Mouse (Mus musculus) liver, adult 2 months (tissue): ENCODE measurements at regions not wholly inside any gene's neighbourhood (a gene's known extent, or its start where the extent isn't known, plus 50 kb on each side); places are given as distances from the start of the nearest gene placed in this dataset.
A peak's percentile ranks its signal among the peaks of the same experiment; 100 is the strongest.

Experiments used
- DNase-seq: peaks from one replicate; pipeline ENCODE4 v3.0.0-alpha.2; 2011; ENCODE audit warnings: low read depth, low spot score; ENCODE audit errors: extremely low read depth
- H3K27ac ChIP-seq: fragments of 200-500 bp; replicated peaks from 2 replicates; pipeline ENCODE4 v1.5.1; 2012; ENCODE audit warnings: low read depth, mild to moderate bottlenecking, control low read depth, inconsistent platforms, low read length; ENCODE audit not compliant: insufficient read depth
- H3K27me3 ChIP-seq: fragments of 200-500 bp; 2 replicates; pipeline ENCODE4 v1.6.1; 2012; ENCODE audit warnings: mild to moderate bottlenecking, moderate library complexity, low read length, inconsistent platforms; ENCODE audit not compliant: control insufficient read depth, insufficient read depth
- H3K36me3 ChIP-seq: fragments of 200-500 bp; 2 replicates; pipeline ENCODE4 v1.6.1; 2012; ENCODE audit warnings: low read length, inconsistent platforms; ENCODE audit not compliant: control insufficient read depth, insufficient read depth
- H3K4me1 ChIP-seq: fragments of 200-500 bp; 2 replicates; pipeline ENCODE4 v1.6.1; 2011; ENCODE audit warnings: low read length; ENCODE audit not compliant: control insufficient read depth, insufficient read depth
- H3K4me3 ChIP-seq: fragments of 200-500 bp; 2 replicates; pipeline ENCODE4 v1.5.1; 2011; ENCODE audit warnings: low read depth, mild to moderate bottlenecking, control low read depth, low read length, moderate library complexity; ENCODE audit not compliant: insufficient read depth
- H3K79me2 ChIP-seq: fragments of 200-500 bp; 2 replicates; pipeline ENCODE4 v1.6.1; 2012; ENCODE audit warnings: inconsistent platforms, mild to moderate bottlenecking, low read length, moderate library complexity; ENCODE audit not compliant: control insufficient read depth, insufficient read depth
- H3K9ac ChIP-seq: fragments of 200-500 bp; 2 replicates; pipeline ENCODE4 v1.6.1; 2012; ENCODE audit warnings: low read depth, mild to moderate bottlenecking, control low read depth, inconsistent platforms, low read length
- CTCF ChIP-seq: fragments of 200-500 bp; IDR thresholded peaks from 2 replicates; pipeline ENCODE4 v1.5.1; 2011; ENCODE audit warnings: low read depth, low read length, control low read depth
- POLR2A ChIP-seq: fragments of 200-500 bp; IDR thresholded peaks from 2 replicates; pipeline ENCODE4 v1.6.1; 2011; ENCODE audit warnings: low read length, control low read depth; ENCODE audit not compliant: insufficient read depth; ENCODE audit errors: extremely low read depth
- WGBS: fragments of 180-500 bp; shearing (Covaris S2); methylation state at CpG from one replicate; pipeline ENCODE4 v1.1.7; 2018; 5-methylcytosine and 5-hydroxymethylcytosine counted together

- TF ChIP-seq POLR2A (no peak), CTCF (no peak)
- Histone ChIP-seq H3K4me3 (no peak overlapping the region), H3K27ac (no peak overlapping the region), H3K79me2 (no peaks in the 10 kb centered on the region), H3K36me3 (no peaks in the 10 kb centered on the region), H3K4me1 (no peaks in the 10 kb centered on the region), H3K27me3 (no peaks in the 10 kb centered on the region), H3K9ac (no peak overlapping the region)
- 72% methylated on average over 8 of the region's 8 CpGs for WGBS
- no peak for DNase-seq
These were observed 200.6 kb upstream of the Vstm2b start for GRCm38 (mm10) chr7:40697551-40697950.

GRCm38 (mm10) chr7:40698309-40698708, 199.8 kb upstream of the Vstm2b start:
- Histone ChIP-seq H3K36me3 (no peaks in the 10 kb centered on the region), H3K9ac (no peak overlapping the region), H3K27ac (no peak overlapping the region), H3K4me3 (no peak overlapping the region), H3K4me1 (no peaks in the 10 kb centered on the region), H3K79me2 (no peaks in the 10 kb centered on the region), H3K27me3 (no peaks in the 10 kb centered on the region)
- WGBS: 35% methylated on average over 3 of the region's 3 CpGs
- TF ChIP-seq POLR2A (no peak), CTCF (no peak)
- DNase-seq: no peak

GRCm38 (mm10) chr7:40699633-40700032, 198.5 kb upstream of the Vstm2b start:
- DNase-seq: no peak
- H3K27ac ChIP-seq: no peak overlapping the region
- H3K27me3 ChIP-seq: no peaks in the 10 kb centered on the region
- WGBS: 77% methylated on average over 1 of the region's 1 CpGs
- no peak overlapping the region for H3K9ac ChIP-seq
- H3K4me1 ChIP-seq: no peaks in the 10 kb centered on the region
- no peaks in the 10 kb centered on the region for H3K36me3 ChIP-seq
- H3K4me3 ChIP-seq: no peak overlapping the region
- no peaks in the 10 kb centered on the region for H3K79me2 ChIP-seq
- TF ChIP-seq POLR2A (no peak), CTCF (no peak)

- H3K27me3 ChIP-seq: no peaks in the 10 kb centered on the region
- no peaks in the 10 kb centered on the region for H3K36me3 ChIP-seq
- 83% methylated on average over 5 of the region's 5 CpGs for WGBS
- no peaks in the 10 kb centered on the region for H3K4me1 ChIP-seq
- no peaks in the 10 kb centered on the region for H3K79me2 ChIP-seq
- H3K4me3 ChIP-seq: no peak overlapping the region
- no peak overlapping the region for H3K27ac ChIP-seq
- DNase-seq: no peak
- no peak for TF ChIP-seq POLR2A
- TF ChIP-seq CTCF: no peak
- H3K9ac ChIP-seq: no peak overlapping the region
These were observed 197.5 kb upstream of the Vstm2b start for GRCm38 (mm10) chr7:40700656-40701055.

GRCm38 (mm10) chr7:40702191-40703045, 195.7 kb upstream of the Vstm2b start:
- TF ChIP-seq POLR2A (no peak), CTCF (no peak)
- DNase-seq: peak; percentile 21
- Histone ChIP-seq H3K4me3 (no peak overlapping the region), H3K27me3 (no peaks in the 10 kb centered on the region), H3K36me3 (no peaks in the 10 kb centered on the region), H3K27ac (no peak overlapping the region), H3K9ac (no peak overlapping the region), H3K79me2 (no peaks in the 10 kb centered on the region), H3K4me1 (no peaks in the 10 kb centered on the region)
- WGBS: 49% methylated on average over 5 of the region's 5 CpGs

- Histone ChIP-seq H3K27me3 (no peaks in the 10 kb centered on the region), H3K4me3 (no peak overlapping the region)
These were observed 189.9 kb upstream of the Vstm2b start for GRCm38 (mm10) chr7:40708231-40708630.

More at GRCm38 (mm10) chr7:40708231-40708630, 189.9 kb upstream of the Vstm2b start:
- TF ChIP-seq POLR2A (no peak), CTCF (no peak)
- H3K9ac ChIP-seq: no peak overlapping the region
- H3K4me1 ChIP-seq: no peaks in the 10 kb centered on the region
- 95% methylated on average over 2 of the region's 2 CpGs for WGBS
- no peak overlapping the region for H3K27ac ChIP-seq
- no peaks in the 10 kb centered on the region for H3K79me2 ChIP-seq
- H3K36me3 ChIP-seq: no peaks in the 10 kb centered on the region
- no peak for DNase-seq
